41 mouse cellular contexts compared by ENCODE assay signal in the genomic region with DNA sequence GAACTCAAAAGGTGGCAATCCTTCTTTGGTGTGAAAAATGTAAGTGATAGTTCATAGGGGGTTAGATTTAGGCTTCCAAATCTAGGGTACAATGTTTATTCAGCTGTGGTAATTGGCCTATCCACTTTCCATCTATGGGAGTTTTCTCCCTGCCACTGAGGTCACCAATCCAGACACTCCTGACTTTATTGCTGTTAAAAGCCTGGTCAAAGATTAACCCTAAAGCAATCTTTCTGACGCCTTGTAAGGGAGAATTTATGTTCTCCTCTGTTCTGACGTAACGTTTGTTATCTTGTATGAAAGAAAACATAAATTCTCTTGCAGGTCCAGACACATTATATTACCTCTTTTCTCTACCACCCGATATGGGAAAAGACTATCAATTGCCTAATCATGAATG. TPM values are rescaled to one million over a fixed set of nuclear protein-coding genes. Genes with fewer than 3 reads are reported as not detected.
"Had no signal": no experiment of that assay in that cellular context is flagged by ENCODE, and none has a peak within 500 bp of the region (broad histone marks: within the 10 kb centered on the region; RNA-seq: fewer than 3 reads in every experiment).

No protein-coding gene starts in this region.

- H3K9ac ChIP-seq: heart, embryonic 12.5 days; hindbrain, embryonic 12.5 days; hindbrain, embryonic 14.5 days; limb, embryonic 13.5 days; limb, embryonic 15.5 days; liver, embryonic 12.5 days; liver, embryonic 14.5 days had no signal

- H3K27ac ChIP-seq: gastrocnemius, adult 2 months; heart, embryonic 10.5 days; hindbrain, embryonic 10.5 days; hindbrain, embryonic 12.5 days; hindbrain, embryonic 14.5 days; limb, embryonic 13.5 days; limb, embryonic 15.5 days; liver, embryonic 12.5 days; liver, embryonic 14.5 days had no signal

- H3K9me3 ChIP-seq: heart, embryonic 10.5 days; hindbrain, embryonic 10.5 days; hindbrain, embryonic 12.5 days; limb, embryonic 13.5 days; limb, embryonic 15.5 days; liver, embryonic 12.5 days had no signal

- H3K4me3 ChIP-seq: gastrocnemius, adult 2 months; heart, embryonic 10.5 days; heart, embryonic 12.5 days; hindbrain, embryonic 10.5 days; hindbrain, embryonic 12.5 days; limb, embryonic 13.5 days; limb, embryonic 15.5 days; liver, embryonic 12.5 days had no signal

- H3K4me2 ChIP-seq: heart, embryonic 12.5 days; hindbrain, embryonic 12.5 days; hindbrain, embryonic 14.5 days; limb, embryonic 13.5 days; limb, embryonic 15.5 days; liver, embryonic 12.5 days had no signal

- H3K36me3 ChIP-seq: heart, embryonic 10.5 days; heart, embryonic 12.5 days; hindbrain, embryonic 10.5 days; hindbrain, embryonic 12.5 days; limb, embryonic 13.5 days; limb, embryonic 15.5 days; liver, embryonic 12.5 days had no signal

- DNase-seq: gastrocnemius, adult 2 months; gastrocnemius, postnatal 10 days; gastrocnemius, postnatal 25 days; heart, adult 18-20 months; heart, postnatal 10 days; heart, postnatal 4 days; kidney, adult 18-20 months; kidney, postnatal 14 days; kidney, postnatal 36 days; layer of hippocampus, adult 9-11 months; layer of hippocampus, postnatal 36 days had no signal

- H3K4me1 ChIP-seq: heart, embryonic 10.5 days; heart, embryonic 12.5 days; hindbrain, embryonic 10.5 days; hindbrain, embryonic 12.5 days; limb, embryonic 13.5 days; limb, embryonic 15.5 days; liver, embryonic 12.5 days had no signal

- ATAC-seq: hindbrain, embryonic 16.5 days; inflammation-experienced regulatory T-cells, adult 6 months; liver, embryonic 12.5 days had no signal

- H3K27me3 ChIP-seq: heart, embryonic 12.5 days; hindbrain, embryonic 12.5 days; limb, embryonic 13.5 days; limb, embryonic 15.5 days; liver, embryonic 12.5 days had no signal

RNA-seq across cellular contexts. Expression of a gene that starts 47.4 kb away (rescaled TPM):
- total RNA-seq: gastrocnemius, adult 2 months; gastrocnemius, postnatal 10 days; gastrocnemius, postnatal 25 days; gastrocnemius, postnatal 4 days; granulocyte monocyte progenitor cell, adult 5-6 weeks; heart, adult 18-20 months; heart, adult 8-10 months; heart, postnatal 10 days; heart, postnatal 25 days; heart, postnatal 4 days; layer of hippocampus, adult 18-20 months; layer of hippocampus, adult 8-10 months; layer of hippocampus, postnatal 14 days; layer of hippocampus, postnatal 36 days; left cerebral cortex, adult 18-20 months; left cerebral cortex, adult 8-10 months; left cerebral cortex, postnatal 14 days; left cerebral cortex, postnatal 36 days; liver, adult 2 months had no signal
- polyA plus RNA-seq: frontal cortex, adult 2 months; heart, embryonic 10.5 days; heart, embryonic 12.5 days; heart, embryonic 14.5 days; heart, embryonic 16.5 days; hindbrain, embryonic 10.5 days; hindbrain, embryonic 12.5 days; hindbrain, embryonic 14.5 days; hindbrain, embryonic 16.5 days; inflammation-experienced regulatory T-cells, adult 6 months; kidney, embryonic 14.5 days; kidney, embryonic 16.5 days; limb, embryonic 11.5 days; limb, embryonic 13.5 days; limb, embryonic 15.5 days; liver, adult 2 months; liver, embryonic 12.5 days; liver, embryonic 14.5 days; liver, embryonic 16.5 days had no signal
